Mouse (Mus musculus) heart, adult 11 months (tissue): Measurements from ENCODE around the gene Vat1.
"Not testable (repeated sequence)": the region's sequence is repeated elsewhere in the genome, so short reads cannot be mapped to it uniquely, and the experiment has no call there.

Source experiments
- DNase-seq: peaks from one replicate; pipeline ENCODE4 v3.0.0; 2022

Vat1 gene

GRCm38 (mm10) chr11:101441450-101442126, 24.4 kb downstream of the Vat1 start:
- not testable (repeated sequence) for DNase-seq

DNA sequence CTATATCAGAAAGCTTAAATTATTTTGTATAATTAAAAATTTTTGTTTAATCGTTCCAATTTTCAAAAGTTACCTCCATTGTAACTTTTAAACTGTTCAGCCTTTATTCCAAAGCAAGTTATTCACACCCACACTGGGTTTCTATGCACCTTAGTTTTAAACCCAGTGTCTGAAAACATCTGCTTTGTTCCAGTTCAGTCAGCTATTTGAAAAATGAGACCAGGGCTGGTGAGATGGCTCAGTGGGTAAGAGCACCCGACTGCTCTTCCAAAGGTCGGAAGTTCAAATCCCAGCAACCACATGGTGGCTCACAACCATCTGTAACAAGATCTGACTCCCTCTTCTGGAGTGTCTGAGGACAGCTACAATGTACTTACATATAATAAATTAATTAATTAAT, 28.0 kb downstream of the Vat1 start:
- DNase-seq, result not testable (repeated sequence)

DNA sequence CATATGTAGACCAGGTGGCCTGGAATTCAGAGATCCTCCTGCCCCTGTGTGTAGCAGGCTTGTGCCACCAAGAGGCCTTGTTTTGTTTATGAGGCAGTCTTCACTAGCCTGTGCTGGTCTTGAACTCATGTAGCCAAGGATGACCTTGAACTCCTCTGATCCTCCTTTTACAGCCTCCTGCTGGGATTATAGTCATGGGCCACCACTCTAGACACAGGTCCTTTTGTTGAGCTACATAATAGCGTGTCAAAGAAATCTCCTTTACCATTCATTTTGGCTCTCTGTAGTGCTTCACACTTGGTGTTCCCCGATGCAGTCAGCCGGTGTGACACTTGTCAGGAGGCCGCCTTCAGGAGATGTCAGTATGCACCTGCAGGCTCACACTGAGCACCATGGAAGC, 29.1 kb downstream of the Vat1 start:
- no peak for DNase-seq

- no peak for DNase-seq
Measured at GRCm38 (mm10) chr11:101435831-101436230, 30.2 kb downstream of the Vat1 start.

DNA sequence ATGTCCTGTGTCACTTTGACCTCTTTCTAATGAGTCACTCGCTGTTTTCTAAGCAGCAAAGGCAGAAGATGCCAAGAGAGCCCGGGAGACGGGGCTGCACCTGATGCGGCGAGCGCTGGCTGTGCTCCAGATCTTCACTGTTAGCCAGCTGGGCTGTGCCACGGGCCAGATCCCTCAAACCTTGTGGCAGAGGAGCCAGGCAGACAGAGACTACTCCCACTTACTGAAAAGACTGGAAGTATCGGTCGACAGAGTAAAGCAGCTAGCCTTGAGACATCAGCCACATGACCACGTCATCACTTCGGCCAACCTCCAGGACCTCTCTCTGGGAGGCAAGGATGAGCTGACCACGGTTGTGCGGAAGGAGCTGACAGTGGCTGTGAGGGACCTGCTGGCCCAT, 32.6 kb downstream of the Vat1 start:
- DNase-seq, result no peak

GRCm38 (mm10) chr11:101431327-101431726, 34.7 kb downstream of the Vat1 start:
- DNase-seq, result no peak

- DNase-seq, result no peak
Measured at GRCm38 (mm10) chr11:101426165-101426564, 39.9 kb downstream of the Vat1 start.

- peak; percentile 99 for DNase-seq
Measured at GRCm38 (mm10) chr11:101424925-101425813, 40.9 kb downstream of the Vat1 start, which contains the start of the genes Rundc1 and Ptges3l. Gene Rundc1, plus strand, starts transcription at chr11:101425085. Gene Ptges3l, minus strand, starts transcription at chr11:101425333.

- DNase-seq, result peak; percentile 96
Measured at GRCm38 (mm10) chr11:101424105-101424851, 41.8 kb downstream of the Vat1 start, which contains the start of gene Gm27029. Gene Gm27029, minus strand, starts transcription at chr11:101424796.

GRCm38 (mm10) chr11:101420148-101420547, 45.9 kb downstream of the Vat1 start:
- DNase-seq, result no peak

DNA sequence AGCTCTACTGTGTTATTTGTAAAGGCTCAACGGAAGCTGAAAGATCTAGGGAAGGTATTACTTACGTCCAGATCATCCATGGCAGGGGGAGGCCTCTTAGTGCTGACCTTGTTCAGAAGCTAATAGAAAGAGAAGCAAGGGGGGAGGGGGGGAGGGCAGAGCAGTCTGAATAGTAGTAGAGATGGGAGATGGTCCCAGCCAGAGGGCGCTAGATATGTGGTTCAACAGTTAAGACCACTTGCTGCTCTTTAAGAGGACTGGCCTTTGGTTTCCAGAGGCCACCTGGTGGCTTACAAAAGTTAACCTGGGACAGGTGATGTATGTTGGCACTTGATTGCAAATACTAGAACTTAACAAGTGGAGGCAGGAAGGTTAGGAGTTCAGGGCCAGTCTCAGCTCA, 46.4 kb downstream of the Vat1 start:
- no peak for DNase-seq

DNA sequence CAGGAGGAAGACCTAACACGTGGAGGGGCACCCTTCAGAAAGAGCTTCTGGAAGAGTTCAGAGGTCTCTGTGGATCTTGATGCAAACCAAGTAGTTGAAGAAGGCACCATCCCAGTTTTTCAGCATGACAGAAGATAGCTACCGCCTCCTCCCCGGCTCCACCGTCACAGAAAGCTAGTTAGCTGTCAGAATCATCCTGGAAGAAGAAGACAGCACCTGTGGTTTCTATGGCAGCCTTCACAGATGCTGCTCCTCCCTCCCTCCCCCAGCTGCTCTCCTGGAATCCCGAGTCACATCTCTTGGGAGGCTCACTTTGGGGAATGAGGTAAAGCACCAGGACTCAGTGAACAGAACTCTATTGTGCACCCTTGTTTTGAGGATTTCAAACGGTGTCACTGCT, 47.0 kb downstream of the Vat1 start:
- no peak for DNase-seq

- DNase-seq, result peak; percentile 98
Measured at GRCm38 (mm10) chr11:101417101-101417855, 48.8 kb downstream of the Vat1 start, which contains the start of gene Aarsd1. Gene Aarsd1, minus strand, starts transcription at chr11:101417615.

GRCm38 (mm10) chr11:101416433-101417100, 49.5 kb downstream of the Vat1 start:
- no peak for DNase-seq

GRCm38 (mm10) chr11:101415306-101415705, 50.7 kb downstream of the Vat1 start:
- DNase-seq, result peak; percentile 72
